Mouse (Mus musculus) CH12.LX (cell line): ENCODE results near the gene Smo.

Experiments used
- CTCF ChIP-seq, 2 experiments: IDR thresholded peaks in 1 of 2; conservative IDR thresholded peaks in 1 of 2; 2 replicates each; pipeline ENCODE4 v1.5.1; 2011 to 2012; ENCODE audit warnings: low read depth in 2 of 2, low read length in 2 of 2, improper control_type of control experiment in 1 of 2, inconsistent platforms in 1 of 2, mild to moderate bottlenecking in 1 of 2, moderate library complexity in 1 of 2
- NELFE ChIP-seq: IDR thresholded peaks from 2 replicates; pipeline ENCODE4 v1.6.1; 2011; ENCODE audit warnings: low read depth, low read length, improper control_type of control experiment

DNA sequence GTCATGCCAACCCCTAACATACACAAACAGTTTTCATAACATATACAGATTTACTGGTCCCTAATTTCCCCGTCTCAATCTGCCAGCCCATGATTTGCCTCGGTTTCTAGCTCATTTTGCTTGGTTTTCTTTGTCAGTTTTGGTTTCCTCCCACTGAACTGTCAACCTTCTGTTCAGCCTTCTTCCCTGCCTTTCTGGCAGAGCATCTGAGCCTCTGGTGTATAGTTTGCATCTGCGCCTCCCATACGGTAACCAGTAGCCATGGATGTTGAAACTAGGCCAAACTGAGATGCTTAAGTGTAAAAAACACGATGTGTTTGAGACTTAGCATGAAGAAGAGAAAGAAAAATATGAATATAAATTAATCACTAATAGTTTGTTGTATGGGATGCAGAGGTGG lies 20.7 kb downstream of the Smo start:
- TF ChIP-seq NELFE (no peak), CTCF (conservative IDR thresholded peaks at IDR 0.05 in 1 of 2, IDR thresholded peaks at IDR 0.05 in 1 of 2; ENCODE audit: low read depth in 2 of 2, low read length in 2 of 2) (no peak)
